Mouse (Mus musculus): Measurements from ENCODE around the gene Arhgef3.
A peak's percentile ranks its signal among the peaks of the same experiment; 100 is the strongest.

Arhgef3 gene

GRCm38 (mm10) chr14:27115275-27115660 lies 569 bp downstream of the Arhgef3 start:
- DNase-seq (ENCODE audit: low spot score), result peak; percentile 31

GRCm38 (mm10) chr14:27115991-27116390 lies 1.3 kb downstream of the Arhgef3 start:
- no peak for DNase-seq (ENCODE audit: low spot score)

GRCm38 (mm10) chr14:27116577-27117165 lies 2.0 kb downstream of the Arhgef3 start:
- no peak for DNase-seq (ENCODE audit: low spot score)

GRCm38 (mm10) chr14:27118546-27118945 lies 3.8 kb downstream of the Arhgef3 start:
- no peak for DNase-seq (ENCODE audit: low spot score)

GRCm38 (mm10) chr14:27122646-27123045 lies 7.9 kb downstream of the Arhgef3 start:
- DNase-seq (ENCODE audit: low spot score), result no peak

GRCm38 (mm10) chr14:27123543-27123942 lies 8.8 kb downstream of the Arhgef3 start:
- peak; percentile 52 for DNase-seq (ENCODE audit: low spot score)

GRCm38 (mm10) chr14:27130031-27130430 lies 15.3 kb downstream of the Arhgef3 start:
- DNase-seq (ENCODE audit: low spot score), result no peak

- DNase-seq (ENCODE audit: low spot score), result no peak
Observed at GRCm38 (mm10) chr14:27130676-27131075, 16.0 kb downstream of the Arhgef3 start.

GRCm38 (mm10) chr14:27131521-27131920 lies 16.8 kb downstream of the Arhgef3 start:
- DNase-seq (ENCODE audit: low spot score), result peak; percentile 77

GRCm38 (mm10) chr14:27138891-27139290 lies 24.2 kb downstream of the Arhgef3 start:
- DNase-seq (ENCODE audit: low spot score), result no peak

GRCm38 (mm10) chr14:27139968-27140367 lies 25.3 kb downstream of the Arhgef3 start:
- no peak for DNase-seq (ENCODE audit: low spot score)

GRCm38 (mm10) chr14:27141486-27141885 lies 26.8 kb downstream of the Arhgef3 start:
- DNase-seq (ENCODE audit: low spot score), result no peak

GRCm38 (mm10) chr14:27142680-27143079 lies 28.0 kb downstream of the Arhgef3 start:
- DNase-seq (ENCODE audit: low spot score), result no peak

- peak; percentile 33 for DNase-seq (ENCODE audit: low spot score)
Observed at GRCm38 (mm10) chr14:27145171-27146045, 30.7 kb downstream of the Arhgef3 start.

- DNase-seq (ENCODE audit: low spot score), result no peak
Observed at GRCm38 (mm10) chr14:27147726-27148125, 33.0 kb downstream of the Arhgef3 start.

GRCm38 (mm10) chr14:27149401-27149800 lies 34.7 kb downstream of the Arhgef3 start:
- DNase-seq (ENCODE audit: low spot score), result no peak

GRCm38 (mm10) chr14:27150011-27150640 lies 35.4 kb downstream of the Arhgef3 start:
- DNase-seq (ENCODE audit: low spot score), result no peak

GRCm38 (mm10) chr14:27151432-27151831 lies 36.7 kb downstream of the Arhgef3 start:
- DNase-seq (ENCODE audit: low spot score), result no peak

GRCm38 (mm10) chr14:27155088-27155487 lies 40.4 kb downstream of the Arhgef3 start:
- DNase-seq (ENCODE audit: low spot score), result no peak

- DNase-seq (ENCODE audit: low spot score), result no peak
Observed at GRCm38 (mm10) chr14:27156032-27156431, 41.3 kb downstream of the Arhgef3 start.

- no peak for DNase-seq (ENCODE audit: low spot score)
Observed at GRCm38 (mm10) chr14:27158133-27158532, 43.4 kb downstream of the Arhgef3 start.

GRCm38 (mm10) chr14:27158782-27159181 lies 44.1 kb downstream of the Arhgef3 start:
- DNase-seq (ENCODE audit: low spot score), result no peak

GRCm38 (mm10) chr14:27160762-27161161 lies 46.1 kb downstream of the Arhgef3 start:
- no peak for DNase-seq (ENCODE audit: low spot score)
